Mouse (Mus musculus): ENCODE results near the gene Clec11a. TPM values are rescaled to one million over a fixed set of nuclear protein-coding genes. Genes with fewer than 3 reads are reported as not detected.
A peak's percentile ranks its signal among the peaks of the same experiment; 100 is the strongest.

Gene Clec11a
- 3.5 and 3.6 TPM in 2 replicates for polyA plus RNA-seq (2015; fragmentation: Nextera tagmentation; extraction: Ambion mirVana)

- no peak for ATAC-seq
- 55% methylated on average over 6 of the region's 6 CpGs for WGBS
Observed at GRCm38 (mm10) chr7:44306516-44307240, at the start of gene Clec11a. Clec11a (minus strand) TSS chr7:44306902.

GRCm38 (mm10) chr7:44355411-44355810 is 48.7 kb upstream of the Clec11a start:
- ATAC-seq, result no peak
- no peak overlapping the region for H3K4me2 ChIP-seq (ENCODE audit: low read length)
- no peak overlapping the region for H3K27ac ChIP-seq (ENCODE audit: low read depth, low read length)
- no peak overlapping the region for H3K9ac ChIP-seq (ENCODE audit: low read depth, low read length)
- WGBS, result 41% methylated on average over 6 of the region's 6 CpGs
- H3K27me3 ChIP-seq (replicated peaks; ENCODE audit: control insufficient read depth, insufficient read depth, low read length), result peaks cover 24% of the 10 kb centered on the region
- peaks cover 17% of the 10 kb centered on the region; the same call in 1 of the 2 replicates for H3K36me3 ChIP-seq (ENCODE audit: control insufficient read depth, insufficient read depth, low read length)
- peaks cover 16% of the 10 kb centered on the region for H3K4me1 ChIP-seq (ENCODE audit: control insufficient read depth, insufficient read depth, low read depth, low read length)
- H3K9me3 ChIP-seq (ENCODE audit: control insufficient read depth, low read length), result no peaks in the 10 kb centered on the region
- H3K4me3 ChIP-seq (ENCODE audit: low read length), result no peak overlapping the region

More at GRCm38 (mm10) chr7:44306516-44307240, at the start of gene Clec11a:
- Histone ChIP-seq H3K9me3 (ENCODE audit: control insufficient read depth, low read length) (no peaks in the 10 kb centered on the region), H3K27me3 (replicated peaks; ENCODE audit: control insufficient read depth, insufficient read depth, low read length) (no peaks in the 10 kb centered on the region), H3K27ac (ENCODE audit: low read depth, low read length) (peak within 1 kb of the TSS; percentile 69), H3K4me3 (ENCODE audit: low read length) (peak within 1 kb of the TSS; percentile 71), H3K36me3 (ENCODE audit: control insufficient read depth, insufficient read depth, low read length) (no peaks in the 10 kb centered on the region), H3K9ac (ENCODE audit: low read depth, low read length) (peak within 1 kb of the TSS; percentile 25), H3K4me2 (ENCODE audit: low read length) (peak within 1 kb of the TSS; percentile 77), H3K4me1 (ENCODE audit: control insufficient read depth, insufficient read depth, low read depth, low read length) (peaks cover 18% of the 10 kb centered on the region)

- Histone ChIP-seq H3K36me3 (ENCODE audit: control insufficient read depth, insufficient read depth, low read length) (peaks cover 17% of the 10 kb centered on the region; the same call in 1 of the 2 replicates), H3K4me1 (ENCODE audit: control insufficient read depth, insufficient read depth, low read depth, low read length) (peaks cover 7% of the 10 kb centered on the region), H3K27ac (ENCODE audit: low read depth, low read length) (no peak overlapping the region), H3K27me3 (replicated peaks; ENCODE audit: control insufficient read depth, insufficient read depth, low read length) (peaks cover 24% of the 10 kb centered on the region), H3K9me3 (ENCODE audit: control insufficient read depth, low read length) (no peaks in the 10 kb centered on the region), H3K4me3 (ENCODE audit: low read length) (0 out of 2 replicates have a peak overlapping the region, but pooled peaks have one; percentile 4), H3K9ac (ENCODE audit: low read depth, low read length) (no peak overlapping the region), H3K4me2 (ENCODE audit: low read length) (peak overlapping the region; percentile 24; the same call in 1 of the 2 replicates)
- ATAC-seq, result no peak
- WGBS, result 6% methylated on average over 35 of the region's 35 CpGs
Observed at GRCm38 (mm10) chr7:44353601-44354340, 47.1 kb upstream of the Clec11a start.

- Histone ChIP-seq H3K9me3 (ENCODE audit: control insufficient read depth, low read length) (no peaks in the 10 kb centered on the region), H3K27me3 (replicated peaks; ENCODE audit: control insufficient read depth, insufficient read depth, low read length) (peaks cover 24% of the 10 kb centered on the region), H3K4me1 (ENCODE audit: control insufficient read depth, insufficient read depth, low read depth, low read length) (peaks cover 7% of the 10 kb centered on the region), H3K4me3 (ENCODE audit: low read length) (peak overlapping the region; percentile 6; the same call in 1 of the 2 replicates), H3K9ac (ENCODE audit: low read depth, low read length) (peak overlapping the region; percentile 42; the same call in 1 of the 2 replicates), H3K36me3 (ENCODE audit: control insufficient read depth, insufficient read depth, low read length) (peaks cover 21% of the 10 kb centered on the region), H3K27ac (ENCODE audit: low read depth, low read length) (no peak overlapping the region), H3K4me2 (ENCODE audit: low read length) (no peak overlapping the region; the same call in 1 of the 2 replicates)
- WGBS, result 6% methylated on average over 67 of the region's 71 CpGs
- ATAC-seq, result no peak
Observed at GRCm38 (mm10) chr7:44352750-44353600, 46.3 kb upstream of the Clec11a start.

GRCm38 (mm10) chr7:44351881-44352749 is 45.4 kb upstream of the Clec11a start:
- Histone ChIP-seq H3K4me1 (ENCODE audit: control insufficient read depth, insufficient read depth, low read depth, low read length) (peaks cover 7% of the 10 kb centered on the region), H3K27me3 (replicated peaks; ENCODE audit: control insufficient read depth, insufficient read depth, low read length) (peaks cover 23% of the 10 kb centered on the region), H3K27ac (ENCODE audit: low read depth, low read length) (no peak overlapping the region), H3K9me3 (ENCODE audit: control insufficient read depth, low read length) (no peaks in the 10 kb centered on the region), H3K9ac (ENCODE audit: low read depth, low read length) (peak overlapping the region; percentile 42), H3K4me2 (ENCODE audit: low read length) (no peak overlapping the region; the same call in 1 of the 2 replicates), H3K4me3 (ENCODE audit: low read length) (no peak overlapping the region; the same call in 1 of the 2 replicates), H3K36me3 (ENCODE audit: control insufficient read depth, insufficient read depth, low read length) (peaks cover 23% of the 10 kb centered on the region)
- no peak for ATAC-seq
- WGBS, result 11% methylated on average over 70 of the region's 71 CpGs

- Histone ChIP-seq H3K27me3 (replicated peaks; ENCODE audit: control insufficient read depth, insufficient read depth, low read length) (peaks cover 21% of the 10 kb centered on the region), H3K9me3 (ENCODE audit: control insufficient read depth, low read length) (no peaks in the 10 kb centered on the region), H3K4me3 (ENCODE audit: low read length) (peak overlapping the region; percentile 10; the same call in 1 of the 2 replicates), H3K27ac (ENCODE audit: low read depth, low read length) (peak overlapping the region; percentile 49; the same call in 1 of the 2 replicates), H3K4me1 (ENCODE audit: control insufficient read depth, insufficient read depth, low read depth, low read length) (peaks cover 7% of the 10 kb centered on the region), H3K9ac (ENCODE audit: low read depth, low read length) (peak overlapping the region; percentile 47; the same call in 1 of the 2 replicates), H3K4me2 (ENCODE audit: low read length) (peak overlapping the region; percentile 52), H3K36me3 (ENCODE audit: control insufficient read depth, insufficient read depth, low read length) (peaks cover 23% of the 10 kb centered on the region)
- WGBS, result 4% methylated on average over 25 of the region's 25 CpGs
- peak; percentile 65 for ATAC-seq
Observed at GRCm38 (mm10) chr7:44350957-44351711, 44.4 kb upstream of the Clec11a start.

GRCm38 (mm10) chr7:44349043-44349442 is 42.3 kb upstream of the Clec11a start:
- ATAC-seq, result no peak
- Histone ChIP-seq H3K36me3 (ENCODE audit: control insufficient read depth, insufficient read depth, low read length) (peaks cover 27% of the 10 kb centered on the region), H3K9me3 (ENCODE audit: control insufficient read depth, low read length) (no peaks in the 10 kb centered on the region), H3K4me2 (ENCODE audit: low read length) (no peak overlapping the region), H3K27me3 (replicated peaks; ENCODE audit: control insufficient read depth, insufficient read depth, low read length) (peaks cover 20% of the 10 kb centered on the region), H3K4me3 (ENCODE audit: low read length) (no peak overlapping the region), H3K9ac (ENCODE audit: low read depth, low read length) (no peak overlapping the region), H3K27ac (ENCODE audit: low read depth, low read length) (no peak overlapping the region), H3K4me1 (ENCODE audit: control insufficient read depth, insufficient read depth, low read depth, low read length) (peaks cover 7% of the 10 kb centered on the region)
- 24% methylated on average over 3 of the region's 3 CpGs for WGBS

Data from hindbrain, embryonic 16.5 days (tissue).